Comparison of ENCODE assay signal across 8 mouse cellular contexts in genomic region chr7:51862097-51862492, GRCm38 (mm10). TPM values are rescaled to one million over a fixed set of nuclear protein-coding genes. Genes with fewer than 3 reads are reported as not detected.
A peak's percentile ranks its signal among the peaks of the same experiment; 100 is the strongest.
DNase-seq lines count a peak whose midpoint lies in the region; ATAC-seq and TF ChIP-seq lines count a peak whose summit lies in the region.

Fancf (minus strand) TSS chr7:51862267.

- H3K36me3 ChIP-seq in heart, embryonic 12.5 days, result peaks cover 22% of the 10 kb centered on the region; the same call in 1 of the 2 replicates
- H3K36me3 ChIP-seq in kidney, postnatal 0 days (ENCODE audit: insufficient read depth, low read length), result no peaks in the 10 kb centered on the region
- H3K36me3 ChIP-seq in liver, embryonic 11.5 days (ENCODE audit: control insufficient read depth, insufficient read depth, low read length), result peaks cover 7% of the 10 kb centered on the region
- H3K36me3 ChIP-seq in stomach, embryonic 14.5 days (ENCODE audit: control insufficient read depth, insufficient read depth, low read length), result no peaks in the 10 kb centered on the region

- DNase-seq in CD4-positive helper T cell, adult 2 months (ENCODE audit: low read depth, low spot score), result peak; percentile 96
- peak; percentile 89 for DNase-seq in brain, embryonic 18.5 days (ENCODE audit: low read depth, low spot score)
- DNase-seq in kidney, postnatal 0 days (ENCODE audit: low spot score), result peak; percentile 96
- DNase-seq in liver, embryonic 11.5 days (ENCODE audit: low spot score), result peak; percentile 93
- peak; percentile 98 for DNase-seq in naive thymus-derived CD4-positive, alpha-beta T cell, adult 2 months (ENCODE audit: low read depth)

- H3K9me3 ChIP-seq in heart, embryonic 12.5 days (replicated peaks), result no peaks in the 10 kb centered on the region
- no peaks in the 10 kb centered on the region for H3K9me3 ChIP-seq in kidney, postnatal 0 days (replicated peaks; ENCODE audit: low read length)
- H3K9me3 ChIP-seq in liver, embryonic 11.5 days (ENCODE audit: control insufficient read depth, low read length), result no peaks in the 10 kb centered on the region
- H3K9me3 ChIP-seq in stomach, embryonic 14.5 days (ENCODE audit: control insufficient read depth, low read depth, low read length), result no peaks in the 10 kb centered on the region

- no peak for TF ChIP-seq CTCF in kidney, postnatal 0 days (IDR thresholded peaks at IDR 0.05; ENCODE audit: low read depth)

- peak within 1 kb of the TSS; percentile 86 for H3K9ac ChIP-seq in heart, embryonic 12.5 days
- peak within 1 kb of the TSS; percentile 81 for H3K9ac ChIP-seq in kidney, postnatal 0 days (ENCODE audit: low read depth, low read length)
- peak within 1 kb of the TSS; percentile 95 for H3K9ac ChIP-seq in liver, embryonic 11.5 days (ENCODE audit: low read depth, low read length)
- peak within 1 kb of the TSS; percentile 79 for H3K9ac ChIP-seq in stomach, embryonic 14.5 days (replicated peaks; ENCODE audit: low read depth, low read length)

- under 1% methylated on average over 43 of the region's 43 CpGs for WGBS in heart, embryonic 12.5 days
- WGBS in kidney, postnatal 0 days, result under 1% methylated on average over 38 of the region's 43 CpGs
- WGBS in liver, embryonic 11.5 days, result under 1% methylated on average over 43 of the region's 43 CpGs
- WGBS in stomach, embryonic 14.5 days, result under 1% methylated on average over 31 of the region's 43 CpGs

- H3K27ac ChIP-seq in heart, embryonic 12.5 days (ENCODE audit: poor library complexity, severe bottlenecking), result peak within 1 kb of the TSS; percentile 94
- peak within 1 kb of the TSS; percentile 96 for H3K27ac ChIP-seq in kidney, postnatal 0 days
- peak within 1 kb of the TSS; percentile 97 for H3K27ac ChIP-seq in liver, embryonic 11.5 days (ENCODE audit: low read depth, low read length)
- peak within 1 kb of the TSS; percentile 96 for H3K27ac ChIP-seq in stomach, embryonic 14.5 days (ENCODE audit: low read length)

- H3K4me1 ChIP-seq in heart, embryonic 12.5 days (replicated peaks), result peaks cover 12% of the 10 kb centered on the region
- peaks cover 5% of the 10 kb centered on the region; the same call in 1 of the 2 replicates for H3K4me1 ChIP-seq in kidney, postnatal 0 days (replicated peaks; ENCODE audit: insufficient read depth, low read length)
- H3K4me1 ChIP-seq in liver, embryonic 11.5 days (replicated peaks; ENCODE audit: control insufficient read depth, insufficient read depth, low read length), result peaks cover 15% of the 10 kb centered on the region; the same call in 1 of the 2 replicates
- H3K4me1 ChIP-seq in stomach, embryonic 14.5 days (ENCODE audit: control insufficient read depth, insufficient read depth, low read length), result peaks cover 8% of the 10 kb centered on the region

- peak within 1 kb of the TSS; percentile 75 for H3K4me2 ChIP-seq in heart, embryonic 12.5 days
- peak within 1 kb of the TSS; percentile 60 for H3K4me2 ChIP-seq in kidney, postnatal 0 days (ENCODE audit: low read length)
- peak within 1 kb of the TSS; percentile 89 for H3K4me2 ChIP-seq in liver, embryonic 11.5 days
- H3K4me2 ChIP-seq in stomach, embryonic 14.5 days (replicated peaks; ENCODE audit: low read depth, low read length), result peak within 1 kb of the TSS; percentile 72

- H3K27me3 ChIP-seq in heart, embryonic 12.5 days (replicated peaks), result no peaks in the 10 kb centered on the region
- H3K27me3 ChIP-seq in kidney, postnatal 0 days (ENCODE audit: insufficient read depth, low read length), result no peaks in the 10 kb centered on the region
- no peaks in the 10 kb centered on the region for H3K27me3 ChIP-seq in liver, embryonic 11.5 days (replicated peaks; ENCODE audit: control insufficient read depth, insufficient read depth, low read length)
- no peaks in the 10 kb centered on the region for H3K27me3 ChIP-seq in stomach, embryonic 14.5 days (ENCODE audit: control insufficient read depth, insufficient read depth, low read length)

- ATAC-seq in erythroid progenitor cell, adult 5-6 weeks (replicated peaks; ENCODE audit: low FRiP score, poor library complexity, severe bottlenecking), result peak; percentile 97
- peak; percentile 99 for ATAC-seq in heart, embryonic 12.5 days (ENCODE audit: insufficient number of reproducible peaks, low FRiP score)
- peak; percentile 99 for ATAC-seq in kidney, postnatal 0 days (replicated peaks; ENCODE audit: low FRiP score, low read depth)
- peak; percentile 97 for ATAC-seq in liver, embryonic 11.5 days (replicated peaks; ENCODE audit: low FRiP score)
- peak; percentile 99 for ATAC-seq in stomach, embryonic 14.5 days (ENCODE audit: insufficient number of reproducible peaks, insufficient read depth, low FRiP score, low read depth)

- peak within 1 kb of the TSS; percentile 81 for H3K4me3 ChIP-seq in heart, embryonic 12.5 days
- H3K4me3 ChIP-seq in kidney, postnatal 0 days (replicated peaks; ENCODE audit: low read depth, low read length), result peak within 1 kb of the TSS; percentile 73
- H3K4me3 ChIP-seq in liver, embryonic 11.5 days (ENCODE audit: low read depth, low read length), result peak within 1 kb of the TSS; percentile 78
- peak within 1 kb of the TSS; percentile 62 for H3K4me3 ChIP-seq in stomach, embryonic 14.5 days (ENCODE audit: low read depth, low read length)

RNA-seq across cellular contexts. Expression of gene Fancf, which starts in this region (rescaled TPM):
- total RNA-seq in erythroid progenitor cell, adult 5-6 weeks (2015; ENCODE audit: low replicate concordance), result 4.6 TPM in 1 of 2 replicates, not detected in the other
- total RNA-seq in erythroid progenitor cell, adult 5-6 weeks (2017; ENCODE audit: low replicate concordance), result 4.4 TPM in 1 of 2 replicates, not detected in the other
- 9.5 and 9.7 TPM in 2 replicates for polyA plus RNA-seq in heart, embryonic 12.5 days (2016; fragmentation: Nextera tagmentation; extraction: Ambion mirVana)
- polyA plus RNA-seq in kidney, postnatal 0 days (2015; fragmentation: Nextera tagmentation; extraction: Ambion mirVana), result 10.1 and 12.5 TPM in 2 replicates
- polyA plus RNA-seq in liver, embryonic 11.5 days (2014; fragmentation: Nextera tagmentation; extraction: Ambion mirVana), result 17.5 and 18.4 TPM in 2 replicates
- polyA plus RNA-seq in stomach, embryonic 14.5 days (2014; fragmentation: Nextera tagmentation; extraction: Ambion mirVana), result 5.1 and 7.0 TPM in 2 replicates

Comparison
In these comparisons a context has a peak if more than half of its experiments do, and no peak if none do; other contexts are left out.
1. Peak in every context shown above with its lines: DNase-seq, ATAC-seq, H3K4me3 ChIP-seq and H3K27ac ChIP-seq.